Mouse (Mus musculus): Measurements from ENCODE around the gene Pycr2. TPM values are rescaled to one million over a fixed set of nuclear protein-coding genes. Genes with fewer than 3 reads are reported as not detected.

Pycr2 gene
- polyA plus RNA-seq, 1 experiment: 8.6 TPM

GRCm38 (mm10) chr1:180916425-180916824 is 12.3 kb downstream of the Pycr2 start:
- no peak for TF ChIP-seq POLR2A (IDR thresholded peaks at IDR 0.05; ENCODE audit: control insufficient read depth, low read depth, low read length)
- TF ChIP-seq CTCF (IDR thresholded peaks at IDR 0.05; ENCODE audit: control insufficient read depth, insufficient read depth, insufficient replicate concordance, low read depth, low read length): no peak
- Histone ChIP-seq H3K36me3 (ENCODE audit: control insufficient read depth, insufficient read depth, low read length) (no peaks in the 10 kb centered on the region), H3K27me3 (ENCODE audit: control insufficient read depth, insufficient read depth, low read length) (no peaks in the 10 kb centered on the region), H3K4me3 (ENCODE audit: control insufficient read depth, low read depth, low read length) (no peak overlapping the region), H3K27ac (ENCODE audit: control insufficient read depth, insufficient read depth, low read depth, low read length) (no peak overlapping the region), H3K4me1 (ENCODE audit: control insufficient read depth, insufficient read depth, low read length) (no peaks in the 10 kb centered on the region; the same call in 1 of the 2 replicates)

- H3K4me1 ChIP-seq (ENCODE audit: control insufficient read depth, insufficient read depth, low read length): no peaks in the 10 kb centered on the region; the same call in 1 of the 2 replicates
- H3K27me3 ChIP-seq (ENCODE audit: control insufficient read depth, insufficient read depth, low read length): no peaks in the 10 kb centered on the region
- H3K4me3 ChIP-seq (ENCODE audit: control insufficient read depth, low read depth, low read length): no peak overlapping the region
- no peaks in the 10 kb centered on the region for H3K36me3 ChIP-seq (ENCODE audit: control insufficient read depth, insufficient read depth, low read length)
- H3K27ac ChIP-seq (ENCODE audit: control insufficient read depth, insufficient read depth, low read depth, low read length): no peak overlapping the region
- no peak for TF ChIP-seq POLR2A (IDR thresholded peaks at IDR 0.05; ENCODE audit: control insufficient read depth, low read depth, low read length)
- no peak for TF ChIP-seq CTCF (IDR thresholded peaks at IDR 0.05; ENCODE audit: control insufficient read depth, insufficient read depth, insufficient replicate concordance, low read depth, low read length)
Measured at GRCm38 (mm10) chr1:180917053-180917452, 13.0 kb downstream of the Pycr2 start.

- Histone ChIP-seq H3K4me1 (ENCODE audit: control insufficient read depth, insufficient read depth, low read length) (no peaks in the 10 kb centered on the region; the same call in 1 of the 2 replicates), H3K36me3 (ENCODE audit: control insufficient read depth, insufficient read depth, low read length) (no peaks in the 10 kb centered on the region), H3K27me3 (ENCODE audit: control insufficient read depth, insufficient read depth, low read length) (no peaks in the 10 kb centered on the region), H3K27ac (ENCODE audit: control insufficient read depth, insufficient read depth, low read depth, low read length) (no peak overlapping the region), H3K4me3 (ENCODE audit: control insufficient read depth, low read depth, low read length) (no peak overlapping the region)
- TF ChIP-seq POLR2A (IDR thresholded peaks at IDR 0.05; ENCODE audit: control insufficient read depth, low read depth, low read length) (no peak), CTCF (IDR thresholded peaks at IDR 0.05; ENCODE audit: control insufficient read depth, insufficient read depth, insufficient replicate concordance, low read depth, low read length) (peak; percentile 97)
Measured at GRCm38 (mm10) chr1:180919686-180920085, 15.6 kb downstream of the Pycr2 start.

- Histone ChIP-seq H3K4me1 (ENCODE audit: control insufficient read depth, insufficient read depth, low read length) (peaks cover 3% of the 10 kb centered on the region), H3K27ac (ENCODE audit: control insufficient read depth, insufficient read depth, low read depth, low read length) (no peak overlapping the region), H3K27me3 (ENCODE audit: control insufficient read depth, insufficient read depth, low read length) (no peaks in the 10 kb centered on the region)
Measured at GRCm38 (mm10) chr1:180922273-180923048, 18.4 kb downstream of the Pycr2 start.

GRCm38 (mm10) chr1:180924737-180925136 is 20.6 kb downstream of the Pycr2 start:
- H3K4me1 ChIP-seq (ENCODE audit: control insufficient read depth, insufficient read depth, low read length): peaks cover 3% of the 10 kb centered on the region
- no peaks in the 10 kb centered on the region for H3K27me3 ChIP-seq (ENCODE audit: control insufficient read depth, insufficient read depth, low read length)
- TF ChIP-seq CTCF (IDR thresholded peaks at IDR 0.05; ENCODE audit: control insufficient read depth, insufficient read depth, insufficient replicate concordance, low read depth, low read length): no peak
- TF ChIP-seq POLR2A (IDR thresholded peaks at IDR 0.05; ENCODE audit: control insufficient read depth, low read depth, low read length): no peak
- H3K4me3 ChIP-seq (ENCODE audit: control insufficient read depth, low read depth, low read length): no peak overlapping the region
- H3K36me3 ChIP-seq (ENCODE audit: control insufficient read depth, insufficient read depth, low read length): no peaks in the 10 kb centered on the region
- H3K27ac ChIP-seq (ENCODE audit: control insufficient read depth, insufficient read depth, low read depth, low read length): no peak overlapping the region; the same call in 1 of the 2 replicates

More at GRCm38 (mm10) chr1:180922273-180923048, 18.4 kb downstream of the Pycr2 start:
- no peak overlapping the region for H3K4me3 ChIP-seq (ENCODE audit: control insufficient read depth, low read depth, low read length)
- H3K36me3 ChIP-seq (ENCODE audit: control insufficient read depth, insufficient read depth, low read length): no peaks in the 10 kb centered on the region
- no peak for TF ChIP-seq CTCF (IDR thresholded peaks at IDR 0.05; ENCODE audit: control insufficient read depth, insufficient read depth, insufficient replicate concordance, low read depth, low read length)
- TF ChIP-seq POLR2A (IDR thresholded peaks at IDR 0.05; ENCODE audit: control insufficient read depth, low read depth, low read length): no peak

- H3K27me3 ChIP-seq (ENCODE audit: control insufficient read depth, insufficient read depth, low read length): no peaks in the 10 kb centered on the region
- no peak for TF ChIP-seq CTCF (IDR thresholded peaks at IDR 0.05; ENCODE audit: control insufficient read depth, insufficient read depth, insufficient replicate concordance, low read depth, low read length)
- peaks cover 3% of the 10 kb centered on the region for H3K4me1 ChIP-seq (ENCODE audit: control insufficient read depth, insufficient read depth, low read length)
- H3K27ac ChIP-seq (ENCODE audit: control insufficient read depth, insufficient read depth, low read depth, low read length): no peak overlapping the region
- no peak overlapping the region for H3K4me3 ChIP-seq (ENCODE audit: control insufficient read depth, low read depth, low read length)
- H3K36me3 ChIP-seq (ENCODE audit: control insufficient read depth, insufficient read depth, low read length): no peaks in the 10 kb centered on the region
Measured at GRCm38 (mm10) chr1:180926286-180926685, 22.2 kb downstream of the Pycr2 start.

GRCm38 (mm10) chr1:180929599-180929998 is 25.5 kb downstream of the Pycr2 start:
- Histone ChIP-seq H3K36me3 (ENCODE audit: control insufficient read depth, insufficient read depth, low read length) (no peaks in the 10 kb centered on the region), H3K4me1 (ENCODE audit: control insufficient read depth, insufficient read depth, low read length) (peaks cover 3% of the 10 kb centered on the region), H3K27ac (ENCODE audit: control insufficient read depth, insufficient read depth, low read depth, low read length) (no peak overlapping the region), H3K27me3 (ENCODE audit: control insufficient read depth, insufficient read depth, low read length) (no peaks in the 10 kb centered on the region), H3K4me3 (ENCODE audit: control insufficient read depth, low read depth, low read length) (no peak overlapping the region)
- TF ChIP-seq CTCF (IDR thresholded peaks at IDR 0.05; ENCODE audit: control insufficient read depth, insufficient read depth, insufficient replicate concordance, low read depth, low read length) (no peak), POLR2A (IDR thresholded peaks at IDR 0.05; ENCODE audit: control insufficient read depth, low read depth, low read length) (no peak)

All from testis, adult 2 months (tissue).